In genomic region chr3:69198098-69198497, GRCm38 (mm10) we compare ENCODE assay signal across 27 mouse cellular contexts. TPM values are rescaled to one million over a fixed set of nuclear protein-coding genes. Genes with fewer than 3 reads are reported as not detected.
DNase-seq lines count a peak whose midpoint lies in the region; ATAC-seq lines count a peak whose summit lies in the region.
"Had no signal": no experiment of that assay in that cellular context is flagged by ENCODE, and none has a peak within 500 bp of the region (broad histone marks: within the 10 kb centered on the region; RNA-seq: fewer than 3 reads in every experiment).

No protein-coding gene starts in this region.

- H3K4me3 ChIP-seq in kidney, embryonic 15.5 days (replicated peaks): no peak overlapping the region
- H3K4me3 ChIP-seq: embryonic facial prominence, embryonic 13.5 days; heart, adult 2 months; heart, embryonic 15.5 days; neural tube, embryonic 15.5 days; stomach, embryonic 15.5 days had no signal

- no peaks in the 10 kb centered on the region for H3K36me3 ChIP-seq in kidney, embryonic 15.5 days
- H3K36me3 ChIP-seq: embryonic facial prominence, embryonic 13.5 days; heart, embryonic 15.5 days; neural tube, embryonic 15.5 days; stomach, embryonic 15.5 days had no signal

- no peaks in the 10 kb centered on the region for H3K27me3 ChIP-seq in kidney, embryonic 15.5 days
- H3K27me3 ChIP-seq: embryonic facial prominence, embryonic 13.5 days; heart, embryonic 15.5 days; neural tube, embryonic 15.5 days; stomach, embryonic 15.5 days had no signal

- no peak overlapping the region for H3K4me2 ChIP-seq in kidney, embryonic 15.5 days
- H3K4me2 ChIP-seq: embryonic facial prominence, embryonic 13.5 days; heart, embryonic 15.5 days; neural tube, embryonic 15.5 days; stomach, embryonic 15.5 days had no signal

- no peaks in the 10 kb centered on the region for H3K9me3 ChIP-seq in kidney, embryonic 15.5 days (replicated peaks)
- H3K9me3 ChIP-seq: embryonic facial prominence, embryonic 13.5 days; heart, embryonic 15.5 days; neural tube, embryonic 15.5 days; stomach, embryonic 15.5 days had no signal

- DNase-seq in gastrocnemius, adult 18-20 months (ENCODE audit: low spot score): peak; percentile 14
- DNase-seq in gastrocnemius, postnatal 4 days (ENCODE audit: low spot score in 2 of 2): no peak
- DNase-seq in kidney, adult 11 months: peak; percentile 21
- peak; percentile 34 for DNase-seq in NIH3T3 (ENCODE audit: low read depth)
- DNase-seq in kidney, postnatal 10 days: peak; percentile 31
- DNase-seq in left cerebral cortex, postnatal 10 days (ENCODE audit: extremely low spot score in 1 of 2, low spot score in 2 of 2): no peak
- DNase-seq in left cerebral cortex, adult 9 months (ENCODE audit: low spot score in 2 of 2): no peak
- DNase-seq: cerebellum, adult 11 months; heart, adult 2 months; heart, postnatal 4 days; layer of hippocampus, postnatal 36 days; liver, postnatal 0 days; right cerebral cortex, postnatal 25 days; thymus, adult 18-20 months; thymus, postnatal 4 days had no signal

- H3K9ac ChIP-seq in kidney, embryonic 15.5 days: no peak overlapping the region
- H3K9ac ChIP-seq: embryonic facial prominence, embryonic 13.5 days; heart, embryonic 15.5 days; liver, postnatal 0 days; neural tube, embryonic 15.5 days; stomach, embryonic 15.5 days had no signal

- H3K4me1 ChIP-seq in kidney, embryonic 15.5 days: peaks cover 8% of the 10 kb centered on the region
- H3K4me1 ChIP-seq: embryonic facial prominence, embryonic 13.5 days; heart, embryonic 15.5 days; stomach, embryonic 15.5 days had no signal

- no peak overlapping the region for H3K27ac ChIP-seq in kidney, embryonic 15.5 days
- H3K27ac ChIP-seq: embryonic facial prominence, embryonic 13.5 days; heart, adult 2 months; heart, embryonic 15.5 days; neural tube, embryonic 15.5 days; stomach, embryonic 15.5 days had no signal

- 57% methylated on average over 2 of the region's 2 CpGs for WGBS in kidney, embryonic 15.5 days

- intact Hi-C loops in left cerebral cortex, postnatal 10 days (cut with DNase I): no loop called here

- ATAC-seq in kidney, embryonic 15.5 days (replicated peaks; ENCODE audit: low FRiP score): no peak
- ATAC-seq: activated CD4-positive, CD25-positive, alpha-beta regulatory T cell, adult 4 months; forebrain, embryonic 14.5 days; liver, postnatal 0 days; midbrain, embryonic 16.5 days had no signal

RNA-seq across cellular contexts. Expression of gene Arl14, which starts 24.1 kb away (rescaled TPM):
- total RNA-seq in gastrocnemius, adult 18-20 months (2021): not detected
- total RNA-seq in gastrocnemius, postnatal 4 days (2021): not detected
- polyA plus RNA-seq in kidney, embryonic 15.5 days (2015; fragmentation: Nextera tagmentation; extraction: Ambion mirVana): 0.14 and 0.26 TPM in 2 replicates
- not detected for total RNA-seq in left cerebral cortex, postnatal 10 days (2021)
- total RNA-seq: heart, adult 2 months; heart, postnatal 4 days; layer of hippocampus, adult 18-20 months; layer of hippocampus, postnatal 36 days; left cerebral cortex, postnatal 36 days had no signal
- polyA plus RNA-seq: activated CD4-positive, CD25-positive, alpha-beta regulatory T cell, adult 4 months; C2C12; embryonic facial prominence, embryonic 13.5 days; forebrain, embryonic 14.5 days; heart, adult 2 months; heart, embryonic 15.5 days; liver, adult 2 months; liver, postnatal 0 days; midbrain, embryonic 16.5 days; neural tube, embryonic 15.5 days had no signal

Comparison
In these comparisons a context has a peak if more than half of its experiments do, and no peak if none do; other contexts are left out.
1. DNase-seq: peak in gastrocnemius, adult 18-20 months (single experiment), kidney, adult 11 months (single experiment), NIH3T3 (single experiment) and kidney, postnatal 10 days (single experiment); none in gastrocnemius, postnatal 4 days (0 of 2), left cerebral cortex, postnatal 10 days (0 of 2) and left cerebral cortex, adult 9 months (0 of 2).